Mouse (Mus musculus) bone marrow macrophage, adult 2 months (primary cell): ENCODE results near the gene Asb6.

Experiments
- CTCF ChIP-seq: IDR thresholded peaks from 2 replicates; pipeline ENCODE4 v1.5.1; 2012; ENCODE audit warnings: low read depth, mild to moderate bottlenecking, low read length, moderate library complexity
- POLR2A ChIP-seq: IDR thresholded peaks from 2 replicates; pipeline ENCODE4 v1.6.1; 2012; ENCODE audit warnings: mild to moderate bottlenecking, low read depth, low read length, borderline replicate concordance

DNA sequence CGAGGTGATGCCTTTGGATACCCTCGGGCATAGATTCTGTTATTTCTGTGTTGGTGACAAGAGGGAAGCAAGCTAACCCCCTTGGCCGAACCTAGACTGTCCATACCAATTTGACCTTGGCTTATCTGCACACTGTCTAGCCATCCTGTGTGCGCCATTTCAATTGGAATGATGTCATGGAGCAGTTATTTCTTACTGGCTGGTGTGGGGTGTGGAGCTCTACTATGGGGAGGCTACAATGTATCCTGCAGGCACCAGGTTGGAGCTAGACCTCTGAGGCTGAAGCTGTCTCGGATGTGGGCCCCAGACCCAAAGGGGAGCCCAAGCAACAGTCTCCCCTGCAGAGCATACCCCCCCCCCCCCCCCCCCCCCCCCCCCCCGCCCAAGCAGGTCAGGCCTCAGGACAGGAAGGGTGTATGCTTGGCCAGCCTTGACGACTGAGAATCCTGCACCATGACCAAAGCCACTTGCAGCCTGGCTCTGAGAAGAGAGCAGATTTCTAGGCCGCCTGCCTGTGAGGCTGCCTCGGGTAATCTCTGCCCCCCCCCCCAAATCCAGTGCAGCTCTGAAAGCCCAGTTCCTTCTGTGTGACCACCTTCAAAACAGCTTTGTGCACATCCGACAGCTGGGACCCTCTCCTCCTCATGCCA is 4.4 kb upstream of the Asb6 start, which contains the start of gene Prrx2:
- TF ChIP-seq CTCF, result no peak
- TF ChIP-seq POLR2A, result no peak
